Comparison of ENCODE assay signal across 9 mouse cellular contexts in genomic region chr16:38602989-38603804, GRCm38 (mm10). TPM values are rescaled to one million over a fixed set of nuclear protein-coding genes. Genes with fewer than 3 reads are reported as not detected.
DNase-seq lines count a peak whose midpoint lies in the region; ATAC-seq lines count a peak whose summit lies in the region.
"Had no signal": no experiment of that assay in that cellular context is flagged by ENCODE, and none has a peak within 500 bp of the region (broad histone marks: within the 10 kb centered on the region; RNA-seq: fewer than 3 reads in every experiment).

No protein-coding gene starts in this region.

- no peak overlapping the region for H3K27ac ChIP-seq in kidney, embryonic 15.5 days
- no peak overlapping the region; the same call in 1 of the 2 replicates for H3K27ac ChIP-seq in heart, embryonic 15.5 days
- no peak overlapping the region for H3K27ac ChIP-seq in stomach, embryonic 15.5 days
- H3K27ac ChIP-seq: neural tube, embryonic 12.5 days had no signal

- no peak overlapping the region for H3K4me3 ChIP-seq in kidney, embryonic 15.5 days (replicated peaks)
- H3K4me3 ChIP-seq in heart, embryonic 15.5 days = no peak overlapping the region
- H3K4me3 ChIP-seq in stomach, embryonic 15.5 days (replicated peaks) = no peak overlapping the region
- H3K4me3 ChIP-seq: neural tube, embryonic 12.5 days had no signal

- no peak overlapping the region for H3K9ac ChIP-seq in kidney, embryonic 15.5 days
- H3K9ac ChIP-seq in heart, embryonic 15.5 days = no peak overlapping the region
- H3K9ac ChIP-seq in stomach, embryonic 15.5 days = no peak overlapping the region
- H3K9ac ChIP-seq: neural tube, embryonic 12.5 days had no signal

- H3K4me2 ChIP-seq in kidney, embryonic 15.5 days = peak overlapping the region; percentile 14; the same call in 1 of the 2 replicates
- H3K4me2 ChIP-seq in heart, embryonic 15.5 days = no peak overlapping the region
- no peak overlapping the region for H3K4me2 ChIP-seq in stomach, embryonic 15.5 days
- H3K4me2 ChIP-seq: neural tube, embryonic 12.5 days had no signal

- ATAC-seq in kidney, embryonic 15.5 days (replicated peaks; ENCODE audit: low FRiP score) = peak; percentile 55; the same call in 1 of the 2 replicates
- peak; percentile 48; the same call in 1 of the 2 replicates for ATAC-seq in heart, embryonic 15.5 days (replicated peaks; ENCODE audit: insufficient number of reproducible peaks, insufficient read depth, low FRiP score, low read depth)
- ATAC-seq in stomach, embryonic 15.5 days (ENCODE audit: insufficient read depth, low FRiP score, low read depth) = peak; percentile 35; the same call in 1 of the 2 replicates

- H3K9me3 ChIP-seq in kidney, embryonic 15.5 days (replicated peaks) = no peaks in the 10 kb centered on the region
- H3K9me3 ChIP-seq in heart, embryonic 15.5 days (replicated peaks) = no peaks in the 10 kb centered on the region
- H3K9me3 ChIP-seq in stomach, embryonic 15.5 days = no peaks in the 10 kb centered on the region
- H3K9me3 ChIP-seq: neural tube, embryonic 12.5 days had no signal

- peaks cover 31% of the 10 kb centered on the region for H3K36me3 ChIP-seq in kidney, embryonic 15.5 days
- peaks cover 92% of the 10 kb centered on the region for H3K36me3 ChIP-seq in heart, embryonic 15.5 days
- 0 out of 2 replicates have a peak, but pooled peaks cover 16% of the 10 kb centered on the region for H3K36me3 ChIP-seq in stomach, embryonic 15.5 days

- H3K27me3 ChIP-seq in kidney, embryonic 15.5 days = no peaks in the 10 kb centered on the region
- H3K27me3 ChIP-seq in heart, embryonic 15.5 days = no peaks in the 10 kb centered on the region
- H3K27me3 ChIP-seq in stomach, embryonic 15.5 days (replicated peaks) = no peaks in the 10 kb centered on the region
- H3K27me3 ChIP-seq: neural tube, embryonic 12.5 days had no signal

- 60% methylated on average over 11 of the region's 11 CpGs for WGBS in kidney, embryonic 15.5 days
- 47% methylated on average over 11 of the region's 11 CpGs for WGBS in heart, embryonic 15.5 days
- WGBS in stomach, embryonic 15.5 days = 45% methylated on average over 11 of the region's 11 CpGs

- no peaks in the 10 kb centered on the region for H3K4me1 ChIP-seq in kidney, embryonic 15.5 days
- no peaks in the 10 kb centered on the region for H3K4me1 ChIP-seq in heart, embryonic 15.5 days (replicated peaks)
- no peaks in the 10 kb centered on the region for H3K4me1 ChIP-seq in stomach, embryonic 15.5 days
- H3K4me1 ChIP-seq: neural tube, embryonic 12.5 days had no signal

- no peak for DNase-seq in kidney, adult 11 months
- peak; percentile 82 for DNase-seq in ES-CJ7 (ENCODE audit: low read depth, low spot score)
- DNase-seq in cerebellum, adult 9-10 months = peak; percentile 13
- DNase-seq in left cerebral cortex, adult 8-10 months (ENCODE audit: low spot score in 2 of 2) = peak; percentile 15 to 42
- no peak for DNase-seq in spleen, postnatal 10 days (ENCODE audit: low spot score in 2 of 2)

RNA-seq across cellular contexts. Expression of gene Tmem39a, which starts 44.7 kb away (rescaled TPM):
- 118 and 125 TPM in 2 replicates for polyA plus RNA-seq in kidney, embryonic 15.5 days (2015; fragmentation: Nextera tagmentation; extraction: Ambion mirVana)
- 50.5 and 72.2 TPM in 2 replicates for polyA plus RNA-seq in heart, embryonic 15.5 days (2015; fragmentation: Nextera tagmentation; extraction: Ambion mirVana)
- 10 to 100 TPM; 18.8 to 27.1 (median 22.8) TPM for total RNA-seq in left cerebral cortex, adult 8-10 months (2022)
- 90.8 and 103 TPM in 2 replicates for polyA plus RNA-seq in stomach, embryonic 15.5 days (2015; fragmentation: Nextera tagmentation; extraction: Ambion mirVana)

RNA-seq across cellular contexts. Expression of gene Poglut1, which starts 53.1 kb away (rescaled TPM):
- 58.0 and 60.6 TPM in 2 replicates for polyA plus RNA-seq in kidney, embryonic 15.5 days (2015; fragmentation: Nextera tagmentation; extraction: Ambion mirVana)
- 24.0 and 29.9 TPM in 2 replicates for polyA plus RNA-seq in heart, embryonic 15.5 days (2015; fragmentation: Nextera tagmentation; extraction: Ambion mirVana)
- 10 to 100 TPM; 43.1 to 49.4 (median 45.3) TPM for total RNA-seq in left cerebral cortex, adult 8-10 months (2022)
- polyA plus RNA-seq in stomach, embryonic 15.5 days (2015; fragmentation: Nextera tagmentation; extraction: Ambion mirVana) = 41.8 and 44.7 TPM in 2 replicates

Comparison
In these comparisons a context has a peak if more than half of its experiments do, and no peak if none do; other contexts are left out.
1. DNase-seq: peak in ES-CJ7 (single experiment), cerebellum, adult 9-10 months (single experiment) and left cerebral cortex, adult 8-10 months (2 of 2); none in kidney, adult 11 months (single experiment) and spleen, postnatal 10 days (0 of 2).
2. Peak in every context shown above with its lines, with median percentiles within 50 percentile points of each other: ATAC-seq.